Comparison of ENCODE assay signal across 8 mouse cellular contexts in genomic region chr5:122284183-122285028, GRCm38 (mm10). TPM values are rescaled to one million over a fixed set of nuclear protein-coding genes. Genes with fewer than 3 reads are reported as not detected.
A peak's percentile ranks its signal among the peaks of the same experiment; 100 is the strongest.
DNase-seq lines count a peak whose midpoint lies in the region; ATAC-seq and TF ChIP-seq lines count a peak whose summit lies in the region.

Pptc7 (plus strand) TSS chr5:122284365.

- H3K36me3 ChIP-seq in ES-E14 (ENCODE audit: control insufficient read depth, insufficient read depth, low read length, poor library complexity, severe bottlenecking), result peaks cover 5% of the 10 kb centered on the region
- H3K36me3 ChIP-seq in forebrain, postnatal 0 days (ENCODE audit: insufficient read depth), result 0 out of 2 replicates have a peak, but pooled peaks cover 7% of the 10 kb centered on the region
- H3K36me3 ChIP-seq in lung, embryonic 15.5 days, result no peaks in the 10 kb centered on the region; the same call in 1 of the 2 replicates

- ATAC-seq in forebrain, postnatal 0 days, result peak; percentile 95
- peak; percentile 92 for ATAC-seq in lung, embryonic 15.5 days (ENCODE audit: borderline replicate concordance, extremely low read depth, low FRiP score, low TSS enrichment)

- in situ Hi-C loops in ES-E14 (cut with MboI; ENCODE audit: low sequenced_read_pairs in 2 of 2, unreplicated experiment in 2 of 2), result no loop called here

- peak within 1 kb of the TSS; percentile 84 for H3K9ac ChIP-seq in ES-E14 (ENCODE audit: insufficient read depth, low read depth, low read length, poor library complexity, severe bottlenecking)
- H3K9ac ChIP-seq in forebrain, postnatal 0 days, result peak within 1 kb of the TSS; percentile 81
- H3K9ac ChIP-seq in lung, embryonic 15.5 days, result peak within 1 kb of the TSS; percentile 79

- H3K4me1 ChIP-seq in ES-E14 (ENCODE audit: control insufficient read depth in 2 of 2, insufficient read depth in 2 of 2, low read length in 2 of 2, poor library complexity in 1 of 2), result peaks cover 4 to 5% of the 10 kb centered on the region in 2 experiments
- peaks cover 6% of the 10 kb centered on the region; the same call in 1 of the 2 replicates for H3K4me1 ChIP-seq in forebrain, postnatal 0 days (ENCODE audit: insufficient read depth)
- peaks cover 46% of the 10 kb centered on the region for H3K4me1 ChIP-seq in lung, embryonic 15.5 days

- H3K4me3 ChIP-seq in ES-E14 (ENCODE audit: insufficient read depth in 1 of 2, low read depth in 1 of 2, low read length in 2 of 2, poor library complexity in 1 of 2, severe bottlenecking in 1 of 2), result peak within 1 kb of the TSS; percentile 90 to 97
- H3K4me3 ChIP-seq in forebrain, postnatal 0 days (ENCODE audit: low read depth, low read length), result peak within 1 kb of the TSS; percentile 93
- peak within 1 kb of the TSS; percentile 78 for H3K4me3 ChIP-seq in lung, embryonic 15.5 days

- WGBS in forebrain, postnatal 0 days, result 4% methylated on average over 105 of the region's 114 CpGs
- under 1% methylated on average over 99 of the region's 114 CpGs for WGBS in lung, embryonic 15.5 days

- H3K27ac ChIP-seq in ES-E14 (ENCODE audit: insufficient read depth, low read depth, low read length, poor library complexity, severe bottlenecking), result no peak within 1 kb of the TSS
- peak within 1 kb of the TSS; percentile 92 for H3K27ac ChIP-seq in forebrain, postnatal 0 days (ENCODE audit: low read depth, low read length)
- H3K27ac ChIP-seq in lung, embryonic 15.5 days, result peak within 1 kb of the TSS; percentile 69

- H3K27me3 ChIP-seq in forebrain, postnatal 0 days (ENCODE audit: insufficient read depth, low read length), result no peaks in the 10 kb centered on the region
- no peaks in the 10 kb centered on the region for H3K27me3 ChIP-seq in lung, embryonic 15.5 days

- TF ChIP-seq CTCF in forebrain, postnatal 0 days (IDR thresholded peaks at IDR 0.05; ENCODE audit: low read depth), result no peak

- H3K9me3 ChIP-seq in ES-E14 (ENCODE audit: control insufficient read depth, insufficient read depth, low read depth, low read length), result no peaks in the 10 kb centered on the region
- no peaks in the 10 kb centered on the region for H3K9me3 ChIP-seq in forebrain, postnatal 0 days (ENCODE audit: low read length)
- H3K9me3 ChIP-seq in lung, embryonic 15.5 days, result no peaks in the 10 kb centered on the region

- H3K4me2 ChIP-seq in forebrain, postnatal 0 days (ENCODE audit: low read depth), result peak within 1 kb of the TSS; percentile 97
- peak within 1 kb of the TSS; percentile 86 for H3K4me2 ChIP-seq in lung, embryonic 15.5 days

- DNase-seq in ES-E14 (ENCODE audit: low read depth, low spot score), result peak; percentile 84
- peak; percentile 90 to 91 for DNase-seq in cerebellum, adult 18-20 months
- peak; percentile 93 for DNase-seq in forebrain, postnatal 0 days
- DNase-seq in heart, postnatal 4 days, result peak; percentile 93
- peak; percentile 82 to 84 for DNase-seq in layer of hippocampus, adult 8-10 months (ENCODE audit: low spot score in 2 of 2)
- DNase-seq in ovary, adult 18-20 months (ENCODE audit: low spot score), result peak; percentile 80
- peak; percentile 94 for DNase-seq in thymus, postnatal 0 days (ENCODE audit: low spot score)

TF ChIP-seq in ES-E14, 5 proteins besides CTCF, POLR2A, EP300 and RAD21:
- no peak for TF ChIP-seq ZNF384 (IDR thresholded peaks at IDR 0.05; ENCODE audit: low read depth, low read length)
- no peak for TF ChIP-seq CHD2 (IDR thresholded peaks at IDR 0.05; ENCODE audit: low read depth, low read length)
- no peak for TF ChIP-seq MAFK (IDR thresholded peaks at IDR 0.05; ENCODE audit: insufficient read depth, low read depth, low read length)
- peak; percentile 60; the same call in 1 of the 2 replicates for TF ChIP-seq HCFC1 (IDR thresholded peaks at IDR 0.05; ENCODE audit: borderline replicate concordance, insufficient read depth, low read length)
- no peak for TF ChIP-seq ZC3H11A (IDR thresholded peaks at IDR 0.05; ENCODE audit: borderline replicate concordance, low read depth, low read length)

RNA-seq across cellular contexts. Expression of gene Pptc7, which starts in this region (rescaled TPM):
- total RNA-seq in ES-E14 (2012; rRNA removed), result 21.1 and 21.2 TPM in 2 replicates
- 14.8 and 18.3 TPM in 2 replicates for total RNA-seq in forebrain, postnatal 0 days (2014; rRNA removed)
- 4.2 and 6.7 TPM in 2 replicates for polyA plus RNA-seq in forebrain, postnatal 0 days (2015; fragmentation: Nextera tagmentation; extraction: Ambion mirVana)
- total RNA-seq in heart, postnatal 4 days (2021), result 10 to 100 TPM; 44.0 to 47.2 TPM
- total RNA-seq in layer of hippocampus, adult 8-10 months (2022), result 10 to 100 TPM; 41.0 to 48.0 (median 43.7) TPM
- 7.6 and 8.7 TPM in 2 replicates for polyA plus RNA-seq in lung, embryonic 15.5 days (2015; fragmentation: Nextera tagmentation; extraction: Ambion mirVana)
- polyA plus RNA-seq in thymus, postnatal 0 days (2015; fragmentation: Nextera tagmentation; extraction: Ambion mirVana), result 23.8 and 34.3 TPM in 2 replicates
